Mouse (Mus musculus) embryonic stem cell, embryonic (primary cell): ENCODE results near the gene Umad1.

Experiments used
- CTCF ChIA-PET, 4 experiments: fragments of 300-600 bp in 2 of 4; fragments of 350-600 bp in 2 of 4; sonication (Branson Sonifier 250); formaldehyde crosslinking; loops; one replicate each; lab custom pipeline; 2022; ENCODE audit warnings: inconsistent platforms in 2 of 4; lab: Charles Lee
- POLR2A ChIA-PET, 4 experiments: fragments of 300-600 bp in 2 of 4; fragments of 350-600 bp in 2 of 4; sonication (Branson Sonifier 250); formaldehyde crosslinking; loops; one replicate each; lab custom pipeline; 2022; ENCODE audit warnings: antibody characterized with exemption in 4 of 4, inconsistent platforms in 1 of 4; lab: Charles Lee

Gene Umad1

GRCm38 (mm10) chr6:8352533-8353168, 93.6 kb downstream of the Umad1 start:
- ChIA-PET POLR2A (interaction anchor here in 2 of 4 experiments (0.6 to 1.2 kb wide), 2 partner anchors 134 to 156 kb away, joined by 3 to 6 read pairs; no protein-coding TSS in a partner anchor), CTCF (no interaction called here)

- ChIA-PET CTCF (no interaction called here), POLR2A (interaction anchor here in 2 of 4 experiments (0.8 to 1.2 kb wide), 5 partner anchors 8 to 155 kb away, joined by 3 to 5 read pairs (median 3); no protein-coding TSS in a partner anchor)
Observed at GRCm38 (mm10) chr6:8353461-8353860, 94.4 kb downstream of the Umad1 start.

- ChIA-PET CTCF (no interaction called here), POLR2A (interaction anchor here in 2 of 4 experiments (0.6 to 1.5 kb wide), 4 partner anchors 9 to 59 kb away, joined by 3 read pairs; no protein-coding TSS in a partner anchor)
Observed at GRCm38 (mm10) chr6:8354846-8355245, 95.8 kb downstream of the Umad1 start.

GRCm38 (mm10) chr6:8358232-8358631, 99.1 kb downstream of the Umad1 start:
- ChIA-PET CTCF (no interaction called here), POLR2A (no interaction called here)

GRCm38 (mm10) chr6:8358782-8359181, 99.7 kb downstream of the Umad1 start:
- CTCF ChIA-PET = no interaction called here
- POLR2A ChIA-PET = interaction anchor here in 1 of 4 experiments (0.6 kb wide), 1 partner anchor 64 kb away, joined by 3 read pairs; no protein-coding TSS in a partner anchor

GRCm38 (mm10) chr6:8360805-8361204, 101.7 kb downstream of the Umad1 start:
- POLR2A ChIA-PET = interaction anchor here in 1 of 4 experiments (0.9 kb wide), 1 partner anchor 42 kb away, joined by 3 read pairs; no protein-coding TSS in a partner anchor
- CTCF ChIA-PET = no interaction called here

- CTCF ChIA-PET = no interaction called here
- POLR2A ChIA-PET = interaction anchor here in 3 of 4 experiments (0.6 to 1.3 kb wide), 3 partner anchors 10 to 354 kb away, joined by 3 to 5 read pairs (median 4); no protein-coding TSS in a partner anchor
Observed at GRCm38 (mm10) chr6:8364033-8364756, 105.1 kb downstream of the Umad1 start.

- POLR2A ChIA-PET = interaction anchor here in 3 of 4 experiments (0.6 to 1.3 kb wide), 3 partner anchors 10 to 355 kb away, joined by 3 to 5 read pairs (median 4); no protein-coding TSS in a partner anchor
- CTCF ChIA-PET = no interaction called here
Observed at GRCm38 (mm10) chr6:8364757-8365150, 105.7 kb downstream of the Umad1 start.

- POLR2A ChIA-PET = interaction anchor here in 2 of 4 experiments (1.0 to 1.7 kb wide), 2 partner anchors 13 to 14 kb away, joined by 3 to 5 read pairs; no protein-coding TSS in a partner anchor
Observed at GRCm38 (mm10) chr6:8367675-8368074, 108.6 kb downstream of the Umad1 start.

GRCm38 (mm10) chr6:8368198-8368864, 109.2 kb downstream of the Umad1 start:
- POLR2A ChIA-PET = interaction anchor here in 2 of 4 experiments (1.0 to 1.7 kb wide), 2 partner anchors 13 to 15 kb away, joined by 3 to 5 read pairs; no protein-coding TSS in a partner anchor
- CTCF ChIA-PET = no interaction called here

More at GRCm38 (mm10) chr6:8367675-8368074, 108.6 kb downstream of the Umad1 start:
- CTCF ChIA-PET = no interaction called here

- CTCF ChIA-PET = no interaction called here
Observed at GRCm38 (mm10) chr6:8370624-8371023, 111.5 kb downstream of the Umad1 start.

GRCm38 (mm10) chr6:8373051-8373450, 114.0 kb downstream of the Umad1 start:
- ChIA-PET CTCF (no interaction called here), POLR2A (no interaction called here)

More at GRCm38 (mm10) chr6:8370624-8371023, 111.5 kb downstream of the Umad1 start:
- POLR2A ChIA-PET = interaction anchor here in 1 of 4 experiments (0.7 to 1.1 kb wide), 2 partner anchors 21 to 115 kb away, joined by 3 read pairs; no protein-coding TSS in a partner anchor

GRCm38 (mm10) chr6:8373851-8374250, 114.8 kb downstream of the Umad1 start:
- CTCF ChIA-PET = no interaction called here
- POLR2A ChIA-PET = no interaction called here

GRCm38 (mm10) chr6:8374290-8374689, 115.2 kb downstream of the Umad1 start:
- CTCF ChIA-PET = no interaction called here

GRCm38 (mm10) chr6:8374712-8375111, 115.6 kb downstream of the Umad1 start:
- CTCF ChIA-PET = interaction anchor here in 1 of 4 experiments (0.6 kb wide), 1 partner anchor 99 kb away, joined by 3 read pairs; no protein-coding TSS in a partner anchor
- POLR2A ChIA-PET = interaction anchor here in 1 of 4 experiments (1.2 kb wide), 1 partner anchor 136 kb away, joined by 3 read pairs; no protein-coding TSS in a partner anchor

More at GRCm38 (mm10) chr6:8374290-8374689, 115.2 kb downstream of the Umad1 start:
- POLR2A ChIA-PET = interaction anchor here in 1 of 4 experiments (1.2 kb wide), 1 partner anchor 136 kb away, joined by 3 read pairs; no protein-coding TSS in a partner anchor

GRCm38 (mm10) chr6:8376351-8376750, 117.3 kb downstream of the Umad1 start:
- CTCF ChIA-PET = no interaction called here
- POLR2A ChIA-PET = no interaction called here

- POLR2A ChIA-PET = interaction anchor here in 1 of 4 experiments (0.5 kb wide), 1 partner anchor 28 kb away, joined by 3 read pairs; no protein-coding TSS in a partner anchor
- CTCF ChIA-PET = no interaction called here
Observed at GRCm38 (mm10) chr6:8377667-8378066, 118.6 kb downstream of the Umad1 start.

- CTCF ChIA-PET = no interaction called here
- POLR2A ChIA-PET = interaction anchor here in 1 of 4 experiments (0.6 kb wide), 1 partner anchor 11 kb away, joined by 3 read pairs; no protein-coding TSS in a partner anchor
Observed at GRCm38 (mm10) chr6:8389307-8389706, 130.2 kb downstream of the Umad1 start.
